Mouse (Mus musculus) G1E (cell line): Measurements from ENCODE around the gene Adgrb3.

Source experiments
- CTCF ChIP-seq: IDR thresholded peaks from 2 replicates; pipeline ENCODE4 v1.5.1; 2012; ENCODE audit warnings: low read depth, low read length, inconsistent platforms, mixed read lengths
- GATA1 ChIP-seq: IDR thresholded peaks from 2 replicates; pipeline ENCODE4 v1.6.1; 2012; ENCODE audit warnings: borderline replicate concordance, low read length, inconsistent platforms, mixed read lengths

DNA sequence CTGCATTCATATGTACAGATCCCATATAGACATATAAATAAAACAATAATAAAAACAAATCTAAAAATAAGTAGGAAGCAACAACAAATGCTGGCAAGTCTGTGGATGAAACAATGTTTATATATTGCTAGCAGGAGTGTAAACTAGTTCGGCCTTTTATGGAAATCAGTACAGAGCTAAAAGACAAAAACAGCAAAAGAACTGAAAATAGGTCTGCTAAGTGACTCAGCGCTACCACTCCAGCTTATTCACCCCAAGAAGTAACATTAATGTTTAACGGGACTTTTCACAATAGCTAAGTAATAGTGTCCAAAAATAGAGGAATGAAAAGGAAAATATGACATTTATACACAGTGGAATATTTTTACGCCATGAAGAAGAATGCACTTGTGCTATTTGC lies 471.0 kb downstream of the Adgrb3 start:
- TF ChIP-seq CTCF: no peak
- TF ChIP-seq GATA1: no peak
